Mouse (Mus musculus) stomach, embryonic 14.5 days (tissue): Measurements from ENCODE around the gene Gm5460. TPM values are rescaled to one million over a fixed set of nuclear protein-coding genes. Genes with fewer than 3 reads are reported as not detected.

Experiments
- ATAC-seq: fragments of 200-750 bp; cut with Nextera tagmentation; 2 replicates; pipeline ENCODE4 v1.8.0; 2017; ENCODE audit warnings: low read depth, moderate TSS enrichment; ENCODE audit not compliant: insufficient number of reproducible peaks, insufficient read depth, low FRiP score
- H3K27ac ChIP-seq: fragments of 300-500 bp; sonication (generic); 2 replicates; pipeline ENCODE4 v1.5.1; 2014; ENCODE audit warnings: mild to moderate bottlenecking, low read length, moderate library complexity, mixed read lengths
- H3K27me3 ChIP-seq: fragments of 300-500 bp; sonication (generic); 2 replicates; pipeline ENCODE4 v1.6.1; 2014; ENCODE audit warnings: low read length, control low read depth, mixed read lengths; ENCODE audit not compliant: control insufficient read depth, insufficient read depth
- H3K36me3 ChIP-seq: fragments of 300-500 bp; sonication (generic); 2 replicates; pipeline ENCODE4 v1.6.1; 2014; ENCODE audit warnings: mild to moderate bottlenecking, control low read depth, low read length, moderate library complexity, mixed read lengths; ENCODE audit not compliant: control insufficient read depth, insufficient read depth
- H3K4me1 ChIP-seq: fragments of 300-500 bp; sonication (generic); 2 replicates; pipeline ENCODE4 v1.6.1; 2014; ENCODE audit warnings: low read length, control low read depth, mixed read lengths; ENCODE audit not compliant: control insufficient read depth, insufficient read depth
- H3K4me2 ChIP-seq: fragments of 300-500 bp; sonication (generic); replicated peaks from 2 replicates; pipeline ENCODE4 v1.6.1; 2014; ENCODE audit warnings: low read depth, low read length, control low read depth
- H3K4me3 ChIP-seq: fragments of 300-500 bp; sonication (generic); 2 replicates; pipeline ENCODE4 v1.5.1; 2014; ENCODE audit warnings: low read depth, low read length, control low read depth
- H3K9ac ChIP-seq: fragments of 300-500 bp; sonication (generic); replicated peaks from 2 replicates; pipeline ENCODE4 v1.6.1; 2014; ENCODE audit warnings: low read depth, mild to moderate bottlenecking, control low read depth, low read length, moderate library complexity, mixed read lengths
- H3K9me3 ChIP-seq: fragments of 300-500 bp; sonication (generic); 2 replicates; pipeline ENCODE4 v1.6.1; 2016; ENCODE audit warnings: low read depth, low read length, control low read depth; ENCODE audit not compliant: control insufficient read depth
- WGBS: fragments of 180-500 bp; shearing (Covaris S2); extraction: QIAGEN DNeasy Blood & Tissue Kit; methylation state at CpG from one replicate; pipeline ENCODE4 v1.1.7; 2014; 5-methylcytosine and 5-hydroxymethylcytosine counted together
- polyA plus RNA-seq: library from polyadenylated mRNA; unstranded; fragments of >200 nt; fragmentation: Nextera tagmentation; extraction: Ambion mirVana; gene quantifications from 2 replicates; pipeline ENCODE4 v1.2.1, GENCODE M21; 2014

Gm5460 gene
- polyA plus RNA-seq, 1 experiment from 2014 or later = not detected

DNA sequence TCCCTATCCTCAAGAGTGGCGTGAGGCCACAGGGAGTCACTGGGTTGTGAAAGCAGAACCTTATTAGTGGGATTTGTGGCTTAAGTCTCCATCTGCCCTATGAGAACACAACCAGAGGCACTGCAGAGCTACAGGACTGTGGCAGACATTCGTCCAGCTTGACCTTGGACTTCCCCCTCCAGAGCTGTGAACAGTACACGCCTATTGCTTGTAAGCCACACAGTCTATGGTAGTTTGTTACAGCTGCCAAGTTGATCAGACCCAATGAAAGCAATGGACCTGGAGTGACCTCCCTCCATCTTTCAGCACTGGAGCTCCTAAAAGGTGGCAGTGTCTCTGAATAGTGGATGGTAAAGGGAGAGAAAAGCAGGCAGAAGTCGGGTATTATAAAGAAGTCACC lies 61.7 kb downstream of the Gm5460 start:
- no peak overlapping the region for H3K9ac ChIP-seq
- no peak overlapping the region for H3K4me2 ChIP-seq
- WGBS = 81% methylated on average over 4 of the region's 4 CpGs
- H3K4me3 ChIP-seq = no peak overlapping the region
- H3K27ac ChIP-seq = no peak overlapping the region
- no peaks in the 10 kb centered on the region for H3K27me3 ChIP-seq
- H3K9me3 ChIP-seq = no peaks in the 10 kb centered on the region
- no peaks in the 10 kb centered on the region for H3K36me3 ChIP-seq
- no peaks in the 10 kb centered on the region for H3K4me1 ChIP-seq
- no peak for ATAC-seq

GRCm38 (mm10) chr14:34080321-34080997 lies 63.9 kb downstream of the Gm5460 start:
- H3K4me2 ChIP-seq = no peak overlapping the region; the same call in 1 of the 2 replicates
- 11% methylated on average over 11 of the region's 11 CpGs for WGBS
- no peaks in the 10 kb centered on the region for H3K27me3 ChIP-seq
- H3K9ac ChIP-seq = no peak overlapping the region
- no peak overlapping the region for H3K27ac ChIP-seq
- H3K4me3 ChIP-seq = no peak overlapping the region
- peak; percentile 51 for ATAC-seq
- H3K36me3 ChIP-seq = no peaks in the 10 kb centered on the region
- no peaks in the 10 kb centered on the region for H3K9me3 ChIP-seq
- H3K4me1 ChIP-seq = no peaks in the 10 kb centered on the region

- WGBS = 34% methylated on average over 4 of the region's 4 CpGs
- Histone ChIP-seq H3K9ac (no peak within 1 kb of the TSS), H3K36me3 (no peaks in the 10 kb centered on the region), H3K4me2 (peak within 1 kb of the TSS; percentile 23; the same call in 1 of the 2 replicates), H3K27me3 (no peaks in the 10 kb centered on the region), H3K4me1 (no peaks in the 10 kb centered on the region), H3K27ac (no peak within 1 kb of the TSS; the same call in 1 of the 2 replicates), H3K9me3 (no peaks in the 10 kb centered on the region), H3K4me3 (peak within 1 kb of the TSS; percentile 9)
- ATAC-seq = peak; percentile 73
These were observed 69.2 kb downstream of the Gm5460 start, which contains the start of gene Anxa8 for GRCm38 (mm10) chr14:34085731-34086130. Anxa8 (plus strand) TSS chr14:34085981.

DNA sequence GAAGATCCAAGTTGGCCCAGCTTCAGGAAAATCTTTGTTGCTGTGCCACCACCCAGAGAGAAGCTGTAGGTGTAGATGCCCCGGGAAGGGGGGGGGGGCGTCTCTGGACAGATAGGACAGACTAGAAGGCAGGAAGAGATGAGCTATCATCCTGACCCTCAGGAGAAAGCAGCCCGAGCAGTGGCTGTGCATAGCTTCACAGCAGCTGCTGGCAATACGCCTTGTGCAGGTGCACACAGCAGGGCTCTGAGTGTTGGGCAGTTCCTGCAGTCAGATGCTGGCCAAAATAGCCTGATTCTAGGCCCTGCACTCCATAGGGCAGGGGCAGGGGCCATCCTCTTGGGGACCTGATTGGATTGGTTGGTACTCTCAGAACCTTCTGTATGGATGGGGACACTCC lies 70.2 kb downstream of the Gm5460 start:
- Histone ChIP-seq H3K36me3 (no peaks in the 10 kb centered on the region), H3K27ac (no peak overlapping the region), H3K9me3 (no peaks in the 10 kb centered on the region), H3K4me3 (peak overlapping the region; percentile 9), H3K9ac (no peak overlapping the region), H3K4me2 (peak overlapping the region; percentile 22; the same call in 1 of the 2 replicates), H3K27me3 (no peaks in the 10 kb centered on the region), H3K4me1 (no peaks in the 10 kb centered on the region)
- ATAC-seq = no peak
- WGBS = 65% methylated on average over 3 of the region's 4 CpGs

- no peak overlapping the region for H3K27ac ChIP-seq
- ATAC-seq = no peak
- peak overlapping the region; percentile 22 for H3K4me2 ChIP-seq
- 63% methylated on average over 2 of the region's 2 CpGs for WGBS
- H3K9me3 ChIP-seq = no peaks in the 10 kb centered on the region
- H3K27me3 ChIP-seq = no peaks in the 10 kb centered on the region
- no peak overlapping the region for H3K9ac ChIP-seq
- H3K4me1 ChIP-seq = no peaks in the 10 kb centered on the region
- no peaks in the 10 kb centered on the region for H3K36me3 ChIP-seq
- no peak overlapping the region for H3K4me3 ChIP-seq
These were observed 71.4 kb downstream of the Gm5460 start for GRCm38 (mm10) chr14:34087856-34088398.

DNA sequence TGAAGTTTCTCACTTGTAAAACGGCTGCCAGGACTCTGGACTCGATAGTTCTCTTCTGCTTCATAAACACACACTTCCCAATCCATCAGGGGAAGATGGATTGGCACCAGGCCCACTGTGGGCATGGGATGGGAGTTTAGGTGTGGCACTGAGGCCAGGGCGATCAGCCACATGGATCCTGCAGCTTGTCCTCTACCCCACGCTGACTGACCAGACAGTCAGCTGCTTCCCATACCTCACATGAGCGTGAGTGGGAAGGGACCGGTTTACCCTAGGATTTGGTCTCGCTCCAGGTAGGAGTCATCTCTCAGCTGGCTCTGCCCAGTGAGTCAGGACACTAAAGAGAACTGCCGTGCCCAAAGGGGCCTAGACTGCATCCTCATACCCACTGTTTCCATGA lies 73.2 kb downstream of the Gm5460 start:
- H3K36me3 ChIP-seq = no peaks in the 10 kb centered on the region
- no peak for ATAC-seq
- H3K4me2 ChIP-seq = no peak overlapping the region
- no peaks in the 10 kb centered on the region for H3K9me3 ChIP-seq
- WGBS = 78% methylated on average over 8 of the region's 8 CpGs
- no peak overlapping the region for H3K27ac ChIP-seq
- H3K4me1 ChIP-seq = no peaks in the 10 kb centered on the region
- no peak overlapping the region for H3K9ac ChIP-seq
- no peak overlapping the region for H3K4me3 ChIP-seq
- H3K27me3 ChIP-seq = no peaks in the 10 kb centered on the region

- no peaks in the 10 kb centered on the region for H3K4me1 ChIP-seq
- 81% methylated on average over 5 of the region's 5 CpGs for WGBS
- no peak for ATAC-seq
These were observed 74.9 kb downstream of the Gm5460 start for GRCm38 (mm10) chr14:34091475-34091874.

GRCm38 (mm10) chr14:34092856-34093255 lies 76.3 kb downstream of the Gm5460 start:
- Histone ChIP-seq H3K9me3 (no peaks in the 10 kb centered on the region), H3K27ac (no peak overlapping the region), H3K9ac (no peak overlapping the region), H3K27me3 (no peaks in the 10 kb centered on the region), H3K4me1 (no peaks in the 10 kb centered on the region), H3K4me2 (no peak overlapping the region), H3K4me3 (no peak overlapping the region), H3K36me3 (no peaks in the 10 kb centered on the region)
- no peak for ATAC-seq
- WGBS = 90% methylated on average over 1 of the region's 1 CpGs

More at GRCm38 (mm10) chr14:34091475-34091874, 74.9 kb downstream of the Gm5460 start:
- H3K27me3 ChIP-seq = no peaks in the 10 kb centered on the region
- no peak overlapping the region for H3K4me3 ChIP-seq
- no peaks in the 10 kb centered on the region for H3K9me3 ChIP-seq
- H3K27ac ChIP-seq = no peak overlapping the region
- H3K4me2 ChIP-seq = no peak overlapping the region
- H3K9ac ChIP-seq = no peak overlapping the region
- H3K36me3 ChIP-seq = no peaks in the 10 kb centered on the region
